Mouse (Mus musculus) C2C12 (cell line): ENCODE data around the gene Sepsecs. TPM values are rescaled to one million over a fixed set of nuclear protein-coding genes. Genes with fewer than 3 reads are reported as not detected.

Experiments
- H3K27me3 ChIP-seq: one replicate; pipeline ENCODE4 v1.6.1; 2011; ENCODE audit not compliant: control insufficient read depth, insufficient read depth, insufficient read length
- H3K36me3 ChIP-seq: one replicate; pipeline ENCODE4 v1.6.1; 2011; ENCODE audit not compliant: control insufficient read depth, insufficient read depth
- H3K4me3 ChIP-seq: one replicate; pipeline ENCODE4 v1.5.1; 2011; ENCODE audit warnings: mild to moderate bottlenecking, control low read depth; ENCODE audit not compliant: poor library complexity, insufficient read depth, severe bottlenecking
- H3K79me2 ChIP-seq: one replicate; pipeline ENCODE4 v1.6.1; 2011; ENCODE audit not compliant: control insufficient read depth, insufficient read depth
- H3K79me3 ChIP-seq: one replicate; pipeline ENCODE4 v1.6.1; 2011; ENCODE audit warnings: low read depth, control low read depth
- H3ac ChIP-seq: one replicate; pipeline ENCODE3; 2011; ENCODE audit warnings: low read depth; ENCODE audit not compliant: control insufficient read depth, insufficient read length
- CEBPB ChIP-seq: IDR thresholded peaks from one replicate; pipeline ENCODE4 v1.6.1; 2011; ENCODE audit warnings: low read depth, mild to moderate bottlenecking, control low read depth, moderate library complexity
- CTCF ChIP-seq: IDR thresholded peaks from one replicate; pipeline ENCODE4 v1.5.1; 2011; ENCODE audit not compliant: control insufficient read depth, insufficient read depth, insufficient read length
- FOSL1 ChIP-seq: IDR thresholded peaks from one replicate; pipeline ENCODE4 v1.8.0; 2011; ENCODE audit warnings: mild to moderate bottlenecking, low read length; ENCODE audit not compliant: poor library complexity, insufficient read depth, severe bottlenecking
- MAX ChIP-seq: IDR thresholded peaks from one replicate; pipeline ENCODE4 v1.6.1; 2011; ENCODE audit warnings: mild to moderate bottlenecking, control low read depth
- MYOD1 ChIP-seq: IDR thresholded peaks from one replicate; pipeline ENCODE4 v1.6.1; 2011; ENCODE audit warnings: low read depth; ENCODE audit not compliant: control insufficient read depth, insufficient read length
- MYOG ChIP-seq: IDR thresholded peaks from one replicate; pipeline ENCODE4 v1.6.1; 2011; ENCODE audit not compliant: control insufficient read depth, insufficient read length; ENCODE audit errors: extremely low read depth
- USF1 ChIP-seq: IDR thresholded peaks from one replicate; pipeline ENCODE4 v1.6.1; 2011; ENCODE audit warnings: low read depth, mild to moderate bottlenecking, control low read depth, moderate library complexity
- polyA plus RNA-seq: library from polyadenylated mRNA; unstranded; fragments of >200 nt; fragmentation: generic; extraction: Trizol; gene quantifications from one replicate; pipeline ENCODE4 v1.2.1, GENCODE M21; 2012; ENCODE audit warnings: missing spikeins

Gene Sepsecs
- polyA plus RNA-seq, 1 experiment = 3.3 TPM

DNA sequence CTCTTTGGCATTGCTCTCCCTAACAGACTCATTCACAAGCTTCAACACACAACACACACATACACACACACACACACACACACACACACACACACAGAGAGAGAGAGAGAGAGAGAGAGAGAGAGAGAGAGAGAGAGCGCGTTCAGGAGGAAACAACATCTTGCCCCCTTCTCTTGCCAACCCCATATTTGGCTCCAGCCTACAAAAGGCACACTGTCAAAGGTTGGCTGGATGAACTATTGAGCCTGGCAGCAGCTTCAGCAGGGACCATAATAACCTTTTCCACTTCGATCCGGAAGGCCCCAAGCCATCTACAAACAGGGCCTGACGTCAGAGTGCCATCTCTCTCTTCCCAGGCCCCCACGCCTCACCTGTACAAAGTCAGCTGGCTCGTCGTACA is 56.7 kb downstream of the Sepsecs start:
- TF ChIP-seq FOSL1 (no peak), MAX (no peak), CTCF (no peak), USF1 (no peak)
- H3ac ChIP-seq = no peak overlapping the region

GRCm38 (mm10) chr5:52611315-52611895 is 58.1 kb downstream of the Sepsecs start:
- H3ac ChIP-seq = no peak overlapping the region
- no peak overlapping the region for H3K4me3 ChIP-seq
- no peaks in the 10 kb centered on the region for H3K79me2 ChIP-seq
- no peaks in the 10 kb centered on the region for H3K36me3 ChIP-seq
- no peaks in the 10 kb centered on the region for H3K79me3 ChIP-seq
- TF ChIP-seq MAX = no peak
- TF ChIP-seq USF1 = no peak
- no peak for TF ChIP-seq FOSL1
- TF ChIP-seq MYOD1 = no peak
- TF ChIP-seq CEBPB = no peak
- TF ChIP-seq CTCF = no peak
- no peak for TF ChIP-seq MYOG
- no peaks in the 10 kb centered on the region for H3K27me3 ChIP-seq

More for the DNA sequence above, 56.7 kb downstream of the Sepsecs start:
- H3K79me3 ChIP-seq = no peaks in the 10 kb centered on the region
- no peaks in the 10 kb centered on the region for H3K79me2 ChIP-seq
- no peaks in the 10 kb centered on the region for H3K27me3 ChIP-seq
- no peaks in the 10 kb centered on the region for H3K36me3 ChIP-seq
- H3K4me3 ChIP-seq = no peak overlapping the region

DNA sequence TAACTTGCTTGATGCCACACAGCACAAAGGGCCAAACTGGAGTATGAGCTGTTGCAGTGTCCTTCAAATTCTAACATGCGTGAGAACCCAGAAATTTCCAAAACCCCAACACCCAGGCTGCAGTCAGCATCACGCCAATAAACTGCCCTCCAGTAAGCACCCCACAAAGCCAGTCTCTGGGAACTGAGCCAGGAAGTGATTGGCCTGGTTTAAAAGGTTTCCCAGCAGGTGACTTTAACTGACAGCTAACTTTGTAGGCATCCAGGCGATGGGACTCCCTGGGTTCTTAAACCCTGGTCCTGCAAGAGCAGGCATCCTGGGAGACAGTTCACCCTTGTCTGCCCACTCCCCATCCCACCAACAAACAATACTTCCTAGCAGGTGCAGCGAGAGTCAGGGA is 59.2 kb downstream of the Sepsecs start:
- Histone ChIP-seq H3K36me3 (no peaks in the 10 kb centered on the region), H3K79me3 (no peaks in the 10 kb centered on the region), H3ac (no peak overlapping the region), H3K27me3 (no peaks in the 10 kb centered on the region), H3K4me3 (no peak overlapping the region), H3K79me2 (no peaks in the 10 kb centered on the region)
- TF ChIP-seq CTCF (no peak), USF1 (no peak)

DNA sequence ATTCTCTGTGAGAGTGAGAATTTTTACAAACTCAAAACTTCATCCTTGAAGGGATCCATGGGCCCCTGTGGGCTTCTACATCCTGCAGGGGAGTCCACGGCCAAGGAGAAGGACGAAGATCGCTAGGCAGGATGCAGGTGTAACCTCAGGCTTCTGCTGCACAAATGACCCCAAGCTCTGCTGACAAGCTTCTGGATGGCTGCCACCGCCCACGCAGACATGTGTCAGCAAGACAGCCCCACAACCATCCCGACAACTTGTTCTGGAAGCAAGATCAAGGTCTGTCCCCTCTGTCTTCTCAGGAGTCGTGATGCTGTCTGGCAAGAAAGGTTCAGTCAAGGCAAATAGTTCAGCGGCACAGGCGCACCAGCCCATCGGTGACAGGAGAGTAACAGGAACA is 59.8 kb downstream of the Sepsecs start:
- H3K27me3 ChIP-seq = no peaks in the 10 kb centered on the region
- no peak for TF ChIP-seq CTCF
- no peak for TF ChIP-seq FOSL1
- no peak for TF ChIP-seq CEBPB
- no peak for TF ChIP-seq MYOD1
- no peaks in the 10 kb centered on the region for H3K79me2 ChIP-seq

DNA sequence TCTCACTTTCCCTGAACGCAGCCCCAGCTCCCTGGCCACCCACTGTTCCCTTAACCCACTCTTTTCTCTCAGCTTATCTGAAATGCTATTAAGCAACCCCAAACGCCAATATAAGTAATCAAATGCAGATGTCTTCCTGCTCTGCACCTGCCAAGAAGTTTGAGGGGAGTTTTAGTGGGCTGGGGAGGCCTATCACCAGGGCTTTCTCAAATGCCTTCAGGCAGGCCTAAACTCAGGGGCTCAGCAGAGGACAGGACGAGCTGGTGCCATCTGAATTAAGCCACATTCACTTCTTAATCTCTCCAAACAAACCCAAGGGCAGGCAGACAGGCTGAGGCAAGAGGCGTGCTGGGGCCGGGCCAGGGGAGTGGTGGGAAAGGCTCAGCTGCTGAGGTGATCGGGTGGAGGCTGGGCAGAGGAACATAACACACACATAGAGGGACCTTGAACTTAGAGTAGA is 64.9 kb downstream of the Sepsecs start:
- no peaks in the 10 kb centered on the region for H3K36me3 ChIP-seq
- no peak for TF ChIP-seq MAX
- no peak for TF ChIP-seq CTCF
- no peak for TF ChIP-seq CEBPB
- TF ChIP-seq FOSL1 = no peak
- no peak for TF ChIP-seq USF1
- TF ChIP-seq MYOG = no peak
- no peak for TF ChIP-seq MYOD1
- H3K4me3 ChIP-seq = no peak overlapping the region
- no peaks in the 10 kb centered on the region for H3K79me3 ChIP-seq
- peaks cover 5% of the 10 kb centered on the region for H3K27me3 ChIP-seq
- no peak overlapping the region for H3ac ChIP-seq
- no peaks in the 10 kb centered on the region for H3K79me2 ChIP-seq

More for the DNA sequence above, 59.8 kb downstream of the Sepsecs start:
- Histone ChIP-seq H3ac (no peak overlapping the region), H3K36me3 (no peaks in the 10 kb centered on the region), H3K4me3 (no peak overlapping the region), H3K79me3 (no peaks in the 10 kb centered on the region)

DNA sequence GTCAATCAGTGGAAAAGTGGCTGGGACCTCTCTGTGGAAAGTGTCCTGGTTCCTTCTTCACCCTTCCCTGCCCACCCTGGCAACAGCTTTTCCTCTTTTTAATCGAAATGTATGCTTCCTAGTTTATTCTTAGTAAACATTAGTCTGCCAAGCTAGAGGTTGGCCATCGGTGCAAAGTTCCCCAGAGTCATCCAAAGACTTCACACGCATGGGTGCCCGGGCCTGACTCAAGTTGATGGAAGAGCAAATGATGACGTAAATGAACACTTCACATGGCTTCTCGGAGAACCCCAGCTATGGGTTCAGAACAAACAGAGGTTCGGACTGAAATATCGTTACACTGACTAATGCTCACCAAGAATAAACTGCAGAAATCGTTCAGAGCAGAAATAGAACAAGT is 78.9 kb downstream of the Sepsecs start:
- TF ChIP-seq MAX (no peak), CEBPB (no peak), FOSL1 (no peak), CTCF (no peak), USF1 (no peak), MYOG (no peak), MYOD1 (no peak)
- H3K27me3 ChIP-seq = peaks cover 18% of the 10 kb centered on the region
- H3K79me3 ChIP-seq = no peaks in the 10 kb centered on the region
- H3K4me3 ChIP-seq = no peak overlapping the region
- H3ac ChIP-seq = no peak overlapping the region
- H3K36me3 ChIP-seq = no peaks in the 10 kb centered on the region
- no peaks in the 10 kb centered on the region for H3K79me2 ChIP-seq

Other genes with a start within 250 kb of the Sepsecs start
- gene Ccdc149, start 198.2 kb downstream of the Sepsecs start, polyA plus RNA-seq = 0.01 TPM
- 0.01 TPM for gene Lgi2, start 103.2 kb downstream of the Sepsecs start, polyA plus RNA-seq
- gene Pi4k2b, start 71.9 kb upstream of the Sepsecs start, polyA plus RNA-seq = 17.2 TPM
- gene Zcchc4, start 105.7 kb upstream of the Sepsecs start, polyA plus RNA-seq = 9.7 TPM
- gene Anapc4, start 164.3 kb upstream of the Sepsecs start, polyA plus RNA-seq = 41.3 TPM